Mouse (Mus musculus): ENCODE results near the gene Gm44. TPM values are rescaled to one million over a fixed set of nuclear protein-coding genes. Genes with fewer than 3 reads are reported as not detected.

Gene Gm44
- polyA plus RNA-seq (2014; fragmentation: Illumina TruSeq; extraction: RNeasy Lipid Tissue Mini Kit (QIAGEN cat#74804); ENCODE audit: insufficient read depth, low read depth, low replicate concordance): not detected

DNA sequence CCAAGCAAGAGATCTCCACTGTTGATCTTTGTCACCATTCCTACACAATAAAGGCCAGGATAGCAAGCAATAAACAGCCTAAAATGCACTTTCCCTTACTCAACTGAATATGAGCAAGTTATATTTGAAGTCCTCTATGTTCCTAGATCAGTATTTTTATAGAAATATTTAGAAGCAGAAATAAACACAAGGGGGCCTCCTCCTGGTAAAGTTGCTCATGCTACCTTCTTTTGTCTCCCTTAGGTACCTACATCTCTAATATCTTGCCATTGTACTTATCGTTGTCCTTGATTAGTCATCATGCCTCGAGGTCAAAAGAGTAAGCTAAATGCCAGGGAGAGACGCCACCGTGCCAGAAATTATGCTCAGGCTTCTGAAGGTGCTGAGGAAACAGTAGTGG, at the start of gene Gm44:
Gene Gm44 (plus strand): TSS at position 301 of the 400 bp plus-strand sequence.

